Mouse (Mus musculus) heart, postnatal 14 days (tissue): ENCODE measurements around the gene Mylpf. TPM values are rescaled to one million over a fixed set of nuclear protein-coding genes. Genes with fewer than 3 reads are reported as not detected.

Experiments used
- DNase-seq, 2 experiments: peaks; one replicate each; pipeline ENCODE4 v3.0.0; 2021 to 2022
- intact Hi-C: fragments of 180-260 bp; cut with DNase I; formaldehyde crosslinking; loops from one replicate; pipeline ENCODE4 v1.15.1; 2025
- total RNA-seq, 2 experiments: library from RNA; stranded (reverse); gene quantifications; 2 replicates each; pipeline ENCODE4 v1.2.3; 2021

The Mylpf gene
- total RNA-seq, 2 experiments from 2014 or later = 1.1 to 4.2 TPM

GRCm38 (mm10) chr7:127195544-127196295 is 13.0 kb upstream of the Mylpf start, which contains the start of gene Cd2bp2:
TSS of gene Cd2bp2 (minus strand) at chr7:127196050.
- intact Hi-C loops = loop anchor here (1.0 kb wide), 2 partner anchors 9 to 13 kb away; partner anchors contain the start of genes Mylpf and Tbc1d10b

GRCm38 (mm10) chr7:127196484-127196883 is 12.2 kb upstream of the Mylpf start:
- intact Hi-C loops = loop anchor here (1.0 kb wide), 2 partner anchors 8 to 12 kb away; partner anchors contain the start of genes Mylpf and Tbc1d10b

More at GRCm38 (mm10) chr7:127195544-127196295, 13.0 kb upstream of the Mylpf start, which contains the start of gene Cd2bp2:
- peak; percentile 89 to 93 for DNase-seq

GRCm38 (mm10) chr7:127206606-127207005 is 2.1 kb upstream of the Mylpf start:
- no peak for DNase-seq
- intact Hi-C loops = no loop called here

More at GRCm38 (mm10) chr7:127196484-127196883, 12.2 kb upstream of the Mylpf start:
- DNase-seq = no peak

GRCm38 (mm10) chr7:127207374-127208294 is 1.1 kb upstream of the Mylpf start:
- intact Hi-C loops = loop anchor here (1.0 kb wide), 1 partner anchor 11 kb away; the partner anchor contains the start of gene Cd2bp2
- DNase-seq = peak; percentile 27 to 34

GRCm38 (mm10) chr7:127208295-127208552 is 466 bp upstream of the Mylpf start, which contains the start of gene Tbc1d10b:
TSS of gene Tbc1d10b (minus strand) at chr7:127208468.
- intact Hi-C loops = loop anchor here (1.0 kb wide), 1 partner anchor 12 kb away; the partner anchor contains the start of gene Cd2bp2
- DNase-seq = no peak

GRCm38 (mm10) chr7:127209851-127210250 is 1.2 kb downstream of the Mylpf start:
- intact Hi-C loops = no loop called here
- no peak for DNase-seq

- no peak for DNase-seq
- intact Hi-C loops = no loop called here
Measured at GRCm38 (mm10) chr7:127210266-127210665, 1.6 kb downstream of the Mylpf start.

- intact Hi-C loops = no loop called here
Measured at GRCm38 (mm10) chr7:127211014-127211745, 2.5 kb downstream of the Mylpf start.

GRCm38 (mm10) chr7:127212432-127213250 is 4.0 kb downstream of the Mylpf start:
- intact Hi-C loops = no loop called here

More at GRCm38 (mm10) chr7:127211014-127211745, 2.5 kb downstream of the Mylpf start:
- DNase-seq = no peak

GRCm38 (mm10) chr7:127213485-127213884 is 4.8 kb downstream of the Mylpf start:
- DNase-seq = peak in 1 of 2 experiments; percentile 66

More at GRCm38 (mm10) chr7:127212432-127213250, 4.0 kb downstream of the Mylpf start:
- no peak for DNase-seq

GRCm38 (mm10) chr7:127213930-127214329 is 5.2 kb downstream of the Mylpf start:
- no peak for DNase-seq
- intact Hi-C loops = loop anchor here (2.0 kb wide), 1 partner anchor 15 kb away; no protein-coding TSS in a partner anchor

More at GRCm38 (mm10) chr7:127213485-127213884, 4.8 kb downstream of the Mylpf start:
- intact Hi-C loops = no loop called here

- peak in 1 of 2 experiments; percentile 35 for DNase-seq
- intact Hi-C loops = loop anchor here (2.0 kb wide), 1 partner anchor 14 kb away; no protein-coding TSS in a partner anchor
Measured at GRCm38 (mm10) chr7:127214521-127214920, 5.8 kb downstream of the Mylpf start.

- intact Hi-C loops = loop anchor here (2.0 kb wide), 1 partner anchor 14 kb away; no protein-coding TSS in a partner anchor
- peak; percentile 57 to 74 for DNase-seq
Measured at GRCm38 (mm10) chr7:127214981-127215871, 6.5 kb downstream of the Mylpf start.

- intact Hi-C loops = no loop called here
Measured at GRCm38 (mm10) chr7:127216307-127216706, 7.6 kb downstream of the Mylpf start.

GRCm38 (mm10) chr7:127217475-127217874 is 8.8 kb downstream of the Mylpf start:
- DNase-seq = no peak
- intact Hi-C loops = no loop called here

More at GRCm38 (mm10) chr7:127216307-127216706, 7.6 kb downstream of the Mylpf start:
- DNase-seq = no peak

GRCm38 (mm10) chr7:127217901-127218642 is 9.4 kb downstream of the Mylpf start:
- no peak for DNase-seq
- intact Hi-C loops = no loop called here

GRCm38 (mm10) chr7:127218670-127219069 is 10.0 kb downstream of the Mylpf start:
- DNase-seq = no peak
- intact Hi-C loops = no loop called here
